Mouse (Mus musculus) kidney, postnatal 10 days (tissue): ENCODE results near the gene Spry1.

Experiments
- DNase-seq: peaks from one replicate; pipeline ENCODE4 v3.0.0; 2021; ENCODE audit warnings: mixed read lengths

Gene Spry1

GRCm38 (mm10) chr3:37675056-37675525, 35.3 kb downstream of the Spry1 start:
- DNase-seq = no peak

- no peak for DNase-seq
These were observed 36.5 kb downstream of the Spry1 start for GRCm38 (mm10) chr3:37676291-37676690.

GRCm38 (mm10) chr3:37686219-37686618, 46.5 kb downstream of the Spry1 start:
- no peak for DNase-seq

DNA sequence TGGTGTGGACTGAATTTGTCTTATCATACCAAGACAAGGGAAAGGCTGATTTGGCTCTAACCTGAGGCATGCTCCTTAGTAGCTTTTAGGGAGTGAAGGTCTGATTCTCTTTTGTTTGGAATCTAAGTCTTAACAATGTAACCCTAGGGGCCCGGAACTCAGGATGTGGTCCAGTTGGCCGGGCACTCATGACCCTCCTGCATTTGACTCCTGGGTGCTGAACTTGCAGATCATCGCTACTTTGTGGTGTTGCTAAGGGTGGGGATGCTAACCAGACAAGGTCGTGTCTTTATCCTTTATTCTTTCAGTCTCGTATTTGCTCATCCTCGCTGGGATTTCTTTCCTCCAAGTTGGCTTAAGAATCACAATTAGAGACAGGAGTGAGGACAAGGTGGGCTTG, 47.0 kb downstream of the Spry1 start:
- no peak for DNase-seq

DNA sequence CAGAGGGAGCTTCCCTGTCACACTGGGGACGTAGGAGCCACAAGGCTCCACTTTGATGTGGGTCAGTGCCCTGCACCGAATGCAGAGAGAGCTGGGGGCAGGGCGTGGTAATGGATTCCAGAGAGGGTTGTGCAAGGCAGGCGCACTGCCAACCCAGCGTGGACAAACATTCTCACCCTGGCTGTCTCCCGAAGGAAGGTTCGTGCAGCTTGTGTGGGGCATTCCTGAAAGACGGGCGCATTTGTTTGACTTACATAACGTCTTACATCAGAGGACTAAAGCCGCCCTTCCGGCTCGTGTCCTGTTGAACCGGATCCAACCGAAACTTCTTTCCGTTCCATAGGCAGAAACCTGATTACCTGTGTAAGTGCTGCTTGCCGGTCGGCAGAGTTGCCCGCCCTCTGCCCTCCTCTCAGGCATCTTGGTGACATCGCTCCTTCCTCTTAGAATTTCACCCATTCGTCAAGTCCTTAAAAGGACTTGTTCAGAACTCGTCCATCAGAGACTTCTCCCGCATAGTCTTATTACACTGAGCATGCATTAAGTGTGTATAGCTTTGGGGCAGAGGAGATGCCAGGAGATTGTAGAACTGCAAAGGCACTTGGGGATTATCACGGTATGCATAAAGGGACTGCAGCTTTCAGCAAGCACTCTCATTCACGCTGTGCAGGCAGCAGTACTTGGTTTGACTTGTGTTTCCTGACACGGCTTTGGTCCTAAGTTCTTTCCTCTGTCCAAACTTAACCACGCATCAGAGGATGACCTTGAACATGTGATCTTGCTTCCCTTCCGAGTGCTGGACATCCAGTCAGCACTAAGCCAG, 47.6 kb downstream of the Spry1 start:
- DNase-seq = peak; percentile 70

- DNase-seq = no peak
These were observed 53.2 kb downstream of the Spry1 start for GRCm38 (mm10) chr3:37692945-37693344.

DNA sequence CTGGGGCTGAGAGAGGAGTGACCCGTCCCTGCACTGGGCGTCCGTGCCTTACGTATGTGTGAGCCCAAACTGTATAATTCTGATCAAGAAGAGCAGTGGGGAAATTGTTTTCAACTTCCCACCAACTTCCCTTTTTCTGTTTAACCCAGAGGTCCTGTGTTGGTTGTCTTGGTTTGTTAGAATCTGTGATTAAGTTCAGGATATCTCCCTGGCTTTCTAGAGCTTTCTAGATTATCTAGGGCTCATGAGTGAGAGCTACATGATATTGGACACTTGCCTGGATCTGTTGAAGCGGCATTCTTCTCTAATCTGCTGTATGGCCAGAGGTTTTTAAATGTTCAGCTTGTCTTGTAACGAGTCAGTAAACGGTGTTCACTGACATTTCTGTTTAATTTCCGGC, 53.8 kb downstream of the Spry1 start:
- DNase-seq = no peak
